Mouse (Mus musculus): ENCODE results near the gene Mark3.

Mark3 gene

DNA sequence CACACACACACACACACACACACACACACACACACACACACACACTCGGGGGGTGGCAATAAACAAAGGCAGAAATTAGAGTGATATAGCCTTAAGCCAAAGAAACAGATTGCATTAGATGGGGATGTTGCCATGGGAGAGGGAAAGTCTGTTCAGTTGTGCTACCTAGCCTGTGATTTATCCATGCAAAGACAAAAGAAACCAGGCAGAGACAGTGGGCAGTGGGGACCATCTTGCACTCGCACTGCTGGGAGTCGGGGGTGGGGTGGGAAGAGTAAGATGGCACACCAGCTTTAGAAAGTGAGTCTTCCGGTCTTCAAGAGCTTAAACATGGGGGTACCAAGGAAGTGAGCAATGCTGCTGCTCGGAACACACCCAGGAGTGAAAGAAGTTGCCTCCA is 14.0 kb upstream of the Mark3 start:
- peak in 1 of 2 experiments; percentile 26 for DNase-seq

DNA sequence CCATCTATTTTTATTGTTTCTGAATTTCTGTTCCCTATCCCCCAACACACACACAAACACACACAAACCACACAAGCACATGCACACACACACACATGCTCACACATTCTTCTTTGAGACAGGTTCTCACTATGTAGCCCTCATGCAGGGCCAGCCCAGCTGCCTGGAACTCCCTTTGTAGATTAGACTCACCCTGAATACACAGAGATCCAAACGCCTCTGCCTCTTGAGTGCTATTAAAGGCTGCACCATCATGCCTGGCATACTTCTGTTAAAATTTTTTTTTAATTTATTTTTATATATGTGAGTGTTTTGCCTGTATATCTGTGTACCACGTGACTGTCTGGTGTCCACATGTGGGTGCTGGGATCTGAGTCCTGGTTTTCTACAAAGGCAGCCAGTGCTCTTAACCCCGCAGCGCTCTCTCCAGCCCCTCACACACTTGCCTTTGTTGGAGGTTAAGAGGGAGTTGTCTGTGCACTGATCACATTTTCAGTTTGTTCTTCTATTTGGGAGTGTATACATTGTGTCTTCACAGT is 12.0 kb upstream of the Mark3 start:
- DNase-seq = no peak

DNA sequence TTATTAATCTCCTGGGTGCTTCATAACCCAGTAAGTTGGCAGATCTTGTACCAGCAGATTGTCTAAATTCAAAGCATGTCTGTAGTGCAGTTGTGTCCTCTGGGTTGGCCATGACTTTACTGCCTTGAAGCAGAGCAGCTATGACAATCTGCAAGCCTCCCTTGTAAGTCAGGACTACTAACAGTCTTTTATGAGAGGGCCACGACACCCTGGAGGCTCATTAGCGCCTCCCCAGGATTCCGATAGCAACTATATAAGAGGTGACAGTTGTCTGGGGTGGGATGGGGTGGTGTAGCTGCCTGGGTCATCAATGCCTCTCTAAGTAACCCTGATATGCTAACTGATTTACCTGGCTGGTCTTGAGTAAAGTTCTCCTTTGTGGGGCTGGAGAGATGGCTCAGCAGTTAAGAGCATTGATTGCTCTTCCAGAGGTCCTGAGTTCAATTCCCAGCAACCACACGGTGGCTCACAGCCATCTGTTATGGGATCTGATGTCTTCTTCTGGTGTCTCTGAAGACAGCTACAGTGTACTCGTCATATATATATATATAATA is 11.2 kb upstream of the Mark3 start:
- no peak for DNase-seq

DNA sequence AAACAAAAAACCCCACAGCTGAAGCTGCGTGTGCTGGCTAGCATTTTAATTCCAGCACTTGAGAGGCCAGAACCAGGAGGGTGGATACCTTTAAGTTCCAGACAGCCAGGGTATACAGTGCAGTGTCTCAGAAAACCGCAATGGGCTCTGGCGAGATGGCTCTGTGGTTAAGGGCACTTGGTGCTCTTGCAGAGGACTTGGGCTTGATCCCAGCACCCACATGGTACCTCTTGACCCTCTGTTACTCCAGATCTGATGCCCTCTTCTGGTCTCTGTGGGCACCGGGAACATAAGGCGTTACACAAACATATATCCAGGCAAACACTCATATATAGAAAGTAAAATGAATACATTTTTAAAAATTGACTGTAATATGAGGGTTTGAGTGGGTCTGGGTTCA is 9.0 kb upstream of the Mark3 start:
- no peak for DNase-seq

DNA sequence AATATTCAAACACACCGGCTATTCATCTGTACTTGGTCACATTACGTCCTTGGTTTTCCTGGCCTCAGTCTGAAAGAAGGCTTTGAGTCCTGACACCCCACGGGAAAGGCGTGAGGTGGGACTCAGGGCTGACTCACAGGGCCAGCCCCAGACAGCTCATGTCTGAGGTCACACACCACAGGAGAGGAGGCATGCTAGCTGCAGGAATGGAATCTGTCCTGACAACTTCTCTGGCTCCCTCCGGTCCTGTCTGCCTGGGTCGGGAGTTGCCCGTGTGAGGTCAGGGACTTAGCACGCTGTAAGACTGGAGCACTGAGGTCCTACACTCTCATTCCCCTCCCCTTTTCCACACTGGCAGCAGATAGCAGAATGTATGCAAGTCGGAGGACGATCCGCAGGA is 5.5 kb upstream of the Mark3 start:
- no peak for DNase-seq

DNA sequence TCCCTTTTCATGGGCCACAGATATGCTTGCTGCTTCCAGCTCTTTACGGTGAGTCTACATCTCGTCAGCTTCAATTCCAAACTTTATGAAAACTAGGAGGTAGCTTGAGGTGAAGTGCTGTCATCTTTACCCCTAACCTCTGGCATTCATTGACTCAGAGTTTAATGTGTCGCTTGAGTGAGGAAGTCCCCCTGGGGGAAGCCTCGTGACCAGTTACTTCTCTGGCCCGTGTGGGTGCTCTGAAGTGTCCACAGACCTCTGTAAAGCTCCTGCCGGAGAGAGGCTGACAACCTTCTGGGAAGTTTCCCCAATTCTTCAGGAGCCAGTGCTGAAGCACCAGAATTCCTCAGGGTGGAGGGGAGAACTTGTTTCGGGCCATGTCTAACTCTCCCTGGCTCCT is 1.9 kb upstream of the Mark3 start:
- no peak for DNase-seq

DNA sequence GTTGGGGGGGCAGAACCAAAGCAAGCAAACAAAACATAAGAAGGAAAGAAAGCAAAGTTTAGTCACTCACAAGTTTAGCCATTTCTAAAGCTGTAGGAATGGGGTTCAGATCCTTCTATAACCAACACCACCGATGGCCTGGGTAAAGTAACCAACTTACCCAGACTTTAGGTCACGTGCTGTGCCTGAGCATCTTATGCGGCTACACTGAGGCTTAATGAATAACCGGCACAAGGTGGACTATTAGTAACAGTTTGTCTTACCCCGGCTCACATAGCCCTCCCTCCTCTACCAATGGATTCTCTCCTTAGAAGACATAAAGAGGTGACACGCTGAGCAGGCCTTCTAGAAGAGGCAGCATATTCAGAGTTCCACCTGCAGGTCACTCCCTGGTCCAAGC is 1.0 kb upstream of the Mark3 start:
- no peak for DNase-seq

DNA sequence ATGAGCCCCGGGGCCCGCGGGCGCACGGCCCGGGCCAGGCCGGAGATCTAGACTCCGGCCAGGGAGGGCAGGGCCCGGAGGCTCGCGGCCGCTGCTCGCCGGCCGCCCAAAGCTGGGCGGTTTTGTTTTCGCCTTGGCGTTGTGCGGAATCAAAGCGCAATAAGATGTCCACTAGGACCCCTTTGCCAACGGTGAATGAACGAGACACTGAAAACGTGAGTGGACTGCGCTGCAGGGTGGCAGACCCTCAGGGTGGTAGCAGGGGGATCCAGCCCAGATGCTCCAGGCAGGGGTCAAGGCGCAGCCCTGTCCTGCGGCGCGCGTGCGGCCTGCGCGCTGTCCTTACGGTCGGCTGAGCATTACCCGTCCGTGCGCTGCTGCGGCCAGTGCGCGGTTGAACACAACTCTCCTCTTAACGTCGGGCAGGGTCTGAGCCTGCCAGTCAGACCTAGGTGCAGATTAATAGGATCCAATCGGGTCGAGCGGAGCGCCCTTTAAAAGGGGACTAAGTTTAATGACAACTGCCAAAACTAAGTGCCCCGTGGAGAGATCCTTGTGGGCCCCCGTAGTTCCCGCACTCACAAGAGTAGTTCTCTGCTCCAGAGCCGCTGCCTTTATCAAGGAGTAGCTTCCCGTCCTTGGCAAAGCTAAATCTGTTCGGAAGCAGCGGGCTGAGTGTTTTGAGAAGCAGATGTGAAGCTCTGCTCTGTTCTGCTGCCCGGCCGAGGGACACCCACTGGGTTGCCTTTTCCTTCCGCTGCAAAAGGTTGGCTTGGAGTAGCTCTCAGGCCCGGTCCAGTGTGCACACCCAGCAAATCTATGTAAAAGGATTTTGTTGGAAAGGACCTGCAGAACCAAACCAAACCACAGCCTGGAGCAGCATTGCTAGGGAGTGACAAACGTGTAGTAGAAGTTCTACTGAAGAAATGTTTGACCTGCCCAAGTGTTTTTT is 840 bp downstream of the Mark3 start:
- DNase-seq = peak; percentile 80 to 81

DNA sequence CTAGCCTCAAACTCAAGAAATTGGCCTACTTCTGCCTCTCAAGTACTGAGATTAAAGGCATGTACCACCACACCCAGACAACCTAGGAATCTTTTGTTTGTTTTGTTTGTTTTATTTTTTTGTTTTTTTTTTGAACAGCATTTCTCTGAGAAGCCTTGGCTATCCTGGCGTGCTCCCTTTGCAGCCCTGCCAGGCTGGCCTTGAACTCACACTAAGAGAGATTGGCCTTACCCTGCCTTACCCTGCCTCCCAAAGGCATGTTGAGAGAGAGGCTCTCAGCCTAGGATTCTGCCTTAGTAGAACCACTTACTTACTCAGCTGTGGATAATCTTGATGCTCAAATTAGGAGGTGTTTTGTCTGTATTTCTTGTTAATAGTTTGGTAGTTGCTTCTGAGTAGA is 8.7 kb downstream of the Mark3 start:
- no peak for DNase-seq

DNA sequence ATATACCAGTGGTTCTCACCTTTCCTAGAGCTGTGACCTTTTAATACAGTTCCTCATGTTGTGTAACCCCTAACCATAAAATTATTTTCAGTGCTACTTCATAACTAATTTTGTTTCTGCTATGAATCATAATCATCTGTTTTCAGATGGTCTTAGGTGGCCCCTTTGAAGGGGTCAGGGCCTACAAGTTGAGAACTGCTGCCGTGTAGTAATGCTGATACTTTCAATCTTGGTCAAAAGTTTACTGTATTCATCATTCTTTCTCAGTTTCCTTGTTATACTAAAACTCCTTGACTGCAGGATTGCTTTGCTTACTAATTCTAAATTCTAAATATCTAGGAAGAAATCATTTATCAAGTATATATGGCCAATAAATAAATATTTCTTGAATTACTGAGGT is 10.1 kb downstream of the Mark3 start:
- DNase-seq = no peak

DNA sequence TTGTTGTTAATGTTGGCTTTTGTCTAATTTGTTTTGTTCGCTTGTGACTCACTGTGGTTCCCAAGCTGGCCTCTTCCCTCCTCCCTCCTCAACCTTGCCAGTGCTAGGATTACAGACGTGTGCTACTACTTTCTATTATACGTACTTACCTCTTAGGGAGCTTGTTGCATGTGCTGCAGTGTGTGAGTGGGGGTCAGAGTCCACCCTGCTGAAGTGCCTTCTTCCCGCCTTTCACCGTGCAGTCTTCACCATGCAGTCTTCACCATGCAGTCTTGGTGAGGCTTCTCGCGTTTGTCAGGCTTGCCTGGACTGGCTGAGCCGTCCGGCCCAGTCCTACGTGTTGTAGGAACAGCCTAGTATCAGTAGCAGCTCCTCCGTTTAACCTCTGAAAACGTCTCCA is 12.9 kb downstream of the Mark3 start:
- no peak for DNase-seq

DNA sequence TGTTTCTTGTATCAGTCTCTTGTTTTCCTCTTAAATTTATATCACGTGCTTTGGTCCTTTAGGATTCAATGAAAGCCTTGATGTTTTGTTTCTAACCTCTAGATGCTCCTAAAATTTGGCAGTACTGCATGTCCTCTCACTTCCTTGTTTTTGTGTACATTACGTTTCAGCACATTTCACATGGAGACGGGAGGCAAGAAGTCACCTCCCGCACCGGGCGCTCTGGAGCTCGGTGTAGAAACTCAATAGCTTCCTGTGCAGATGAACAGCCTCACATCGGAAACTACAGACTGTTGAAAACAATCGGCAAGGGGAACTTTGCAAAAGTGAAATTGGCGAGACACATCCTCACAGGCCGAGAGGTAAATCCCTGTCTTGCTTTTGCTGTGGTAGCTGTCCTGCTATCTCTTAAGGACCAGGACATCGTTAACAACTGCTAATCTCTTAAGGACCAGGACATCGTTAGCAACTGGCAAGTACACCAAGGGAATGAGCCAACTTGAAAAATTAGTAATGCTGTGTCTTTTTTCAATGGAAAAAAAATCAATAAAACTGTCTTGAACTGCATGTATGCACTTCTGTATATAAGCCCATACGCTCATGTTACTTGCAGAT is 18.2 kb downstream of the Mark3 start:
- no peak for DNase-seq

DNA sequence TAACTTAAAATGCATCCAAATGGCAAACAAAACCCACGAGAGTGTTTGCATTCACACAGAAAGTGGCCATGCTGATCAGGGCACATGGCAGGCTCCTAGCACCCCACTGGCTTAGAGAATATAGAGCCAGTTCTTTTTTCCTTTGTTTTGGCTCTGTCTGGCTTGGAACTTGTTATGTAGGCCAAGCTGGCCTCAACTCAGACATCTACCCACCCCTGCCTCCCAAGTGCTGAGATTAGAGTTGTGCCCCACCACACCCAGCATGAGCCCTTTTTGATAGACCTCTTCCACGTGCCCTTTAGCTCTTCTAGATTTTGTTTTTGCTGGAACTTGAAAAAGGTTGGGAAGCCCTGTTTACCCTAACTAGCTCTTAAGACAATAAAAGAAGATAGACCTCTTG is 19.5 kb downstream of the Mark3 start:
- DNase-seq = no peak

DNA sequence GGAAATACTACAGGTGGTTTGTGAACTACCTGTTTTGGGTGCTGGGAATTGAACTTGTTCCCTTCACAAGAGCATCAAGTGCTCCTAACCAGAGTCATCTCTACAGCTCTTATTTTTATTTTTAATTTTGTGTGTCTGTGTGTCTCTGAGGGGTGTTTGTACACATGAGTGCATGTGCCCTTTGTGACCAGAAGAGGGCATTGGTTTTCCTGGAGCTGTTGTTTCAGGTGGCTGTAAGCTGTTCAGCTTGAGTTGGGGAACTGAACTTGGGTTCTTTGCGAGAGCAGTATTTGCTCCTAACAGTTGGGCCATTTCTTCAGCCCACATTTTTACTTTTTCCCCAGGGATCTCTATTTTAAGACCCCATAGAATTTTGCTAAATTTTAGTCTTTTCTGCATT is 23.0 kb downstream of the Mark3 start:
- DNase-seq = no peak

DNA sequence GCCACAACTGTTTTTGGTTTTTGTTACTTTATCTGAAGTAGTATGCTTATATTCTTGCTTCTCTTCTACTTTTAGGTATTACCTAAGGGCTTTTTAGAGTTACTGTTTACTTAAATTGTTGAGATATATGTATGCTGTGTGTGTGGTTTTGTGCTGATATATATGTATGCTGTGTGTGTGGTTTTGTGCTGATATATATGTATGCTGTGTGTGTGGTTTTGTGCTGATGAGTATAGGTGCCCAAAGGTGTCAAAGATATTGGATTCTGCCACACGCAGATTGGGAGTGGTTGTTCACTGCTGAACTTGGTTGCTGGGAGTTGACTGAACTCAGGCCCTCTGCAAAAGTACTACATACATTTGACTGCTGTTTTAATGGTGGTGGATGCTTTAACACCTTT is 24.6 kb downstream of the Mark3 start:
- DNase-seq = no peak

DNA sequence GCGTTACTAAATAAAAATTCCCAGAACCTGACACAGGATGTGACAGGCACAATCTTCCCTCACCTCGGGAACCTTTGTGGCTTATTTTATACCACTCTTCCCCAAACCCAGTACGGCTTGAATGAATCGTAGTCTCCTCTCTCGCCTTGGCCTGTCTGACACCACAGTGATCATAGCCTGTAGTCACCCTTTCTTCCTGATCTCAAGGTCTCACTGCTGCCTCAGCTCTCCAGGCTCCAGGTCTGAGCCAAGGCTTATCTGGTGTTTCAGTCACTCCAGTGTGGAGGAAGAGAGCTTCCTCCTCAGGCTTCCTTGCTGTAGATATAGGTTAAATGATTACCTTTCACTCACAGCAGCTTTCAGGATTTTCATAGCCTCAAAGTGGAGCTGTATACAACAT is 25.3 kb downstream of the Mark3 start:
- DNase-seq = no peak

DNA sequence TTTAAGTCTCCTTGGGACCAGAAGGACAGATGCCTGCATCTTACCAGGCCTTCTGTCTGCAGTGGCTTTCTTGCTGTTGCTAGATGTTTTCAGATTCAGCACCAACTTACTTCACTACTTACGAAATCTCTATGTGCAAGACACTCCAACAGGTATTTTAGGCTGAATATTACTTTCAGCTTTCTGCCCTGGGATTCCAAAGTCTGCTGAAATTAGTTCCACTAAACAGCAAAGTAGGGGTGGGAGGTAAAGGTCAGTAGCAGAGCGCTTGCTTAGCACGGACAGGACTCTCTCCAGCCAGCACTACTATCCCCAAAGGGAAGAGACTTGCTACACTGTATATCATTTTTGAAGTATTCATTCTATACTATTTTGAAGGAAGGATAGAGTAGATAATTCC is 29.5 kb downstream of the Mark3 start:
- no peak for DNase-seq

DNA sequence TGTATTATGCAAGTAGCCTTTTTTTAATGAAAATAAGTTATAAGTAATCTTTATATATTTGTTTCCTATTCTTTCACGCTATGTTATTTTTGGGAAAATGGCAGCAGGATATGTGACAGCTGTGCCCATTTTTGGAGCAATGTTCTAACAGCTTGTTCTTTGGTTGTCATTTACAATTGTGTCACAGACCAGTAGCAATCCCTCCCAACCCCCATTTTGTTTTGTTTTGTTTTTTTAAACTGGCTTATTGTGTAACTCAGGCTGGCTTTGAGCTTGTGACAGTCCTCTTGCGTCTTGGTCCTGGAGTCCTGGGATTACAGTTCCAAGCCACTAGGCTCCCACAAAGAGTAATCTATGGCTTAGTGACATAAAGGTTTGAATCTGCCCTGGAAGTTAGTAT is 31.3 kb downstream of the Mark3 start:
- DNase-seq = no peak

DNA sequence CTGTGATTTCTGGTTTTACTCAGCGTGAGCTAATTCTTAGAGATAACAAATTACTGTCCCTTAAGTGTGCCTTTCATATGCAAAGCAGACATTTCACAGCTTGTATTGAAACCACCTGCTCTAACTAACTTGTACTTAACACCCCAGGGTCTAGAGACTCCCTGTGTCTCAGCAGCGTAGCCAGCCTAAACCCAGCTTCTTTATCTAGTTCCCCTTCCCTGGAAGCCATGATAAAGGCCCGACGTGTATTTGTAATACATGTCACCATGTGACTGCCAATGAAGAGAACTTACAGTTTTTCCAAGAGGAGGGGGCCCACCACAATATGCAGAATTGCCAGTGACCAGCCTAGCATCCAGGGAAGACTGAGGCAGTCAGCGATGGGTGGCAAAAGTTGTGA is 33.7 kb downstream of the Mark3 start:
- no peak for DNase-seq

DNA sequence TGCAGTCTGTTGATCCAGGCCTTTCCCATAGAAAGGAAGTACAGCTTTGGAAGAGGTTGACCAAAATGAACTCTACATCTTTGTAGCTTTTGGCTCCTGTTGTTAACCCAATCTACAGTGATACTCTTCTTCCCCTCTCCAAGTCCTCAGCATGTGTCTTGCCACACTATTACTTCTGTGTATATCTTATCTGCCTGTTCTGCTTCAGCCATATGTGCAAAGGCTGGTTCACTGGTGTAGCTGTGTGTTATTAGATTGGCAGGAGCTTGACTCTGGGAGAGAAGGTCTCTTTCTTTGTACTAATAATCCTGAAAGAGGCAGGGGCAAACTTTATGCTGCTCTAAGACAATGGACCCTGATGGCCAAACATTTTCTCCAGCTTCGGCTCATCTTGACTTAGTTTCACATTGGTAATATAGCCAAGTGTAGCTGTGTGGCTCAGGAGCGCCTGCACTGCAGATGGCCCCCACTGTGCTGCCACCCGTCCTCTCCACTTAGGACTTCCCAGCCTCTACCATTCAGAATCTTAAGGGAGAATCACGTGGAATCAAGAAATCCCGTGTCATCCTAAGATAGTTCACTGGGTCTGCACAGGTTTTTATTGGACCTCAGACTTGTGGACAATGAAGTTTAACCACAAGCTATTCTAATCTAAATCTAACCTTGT is 40.3 kb downstream of the Mark3 start:
- DNase-seq = no peak

DNA sequence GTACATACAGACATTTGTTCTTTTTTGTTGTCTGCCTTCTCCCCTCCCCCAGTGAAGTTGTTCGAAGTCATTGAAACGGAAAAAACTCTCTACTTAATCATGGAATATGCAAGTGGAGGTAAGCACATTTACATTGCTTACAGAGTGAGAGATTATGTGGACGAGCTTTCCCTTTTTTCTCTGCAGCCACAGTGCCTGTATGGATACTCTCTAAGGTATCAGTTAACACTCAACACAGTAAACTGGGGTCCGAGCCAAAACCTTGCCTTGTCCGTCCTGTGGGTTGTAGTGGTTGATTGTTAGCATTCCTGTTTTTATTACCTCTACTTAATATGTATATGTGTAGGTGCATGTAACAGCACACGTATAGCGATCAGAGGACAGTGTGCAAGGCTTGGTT is 43.9 kb downstream of the Mark3 start:
- no peak for DNase-seq

DNA sequence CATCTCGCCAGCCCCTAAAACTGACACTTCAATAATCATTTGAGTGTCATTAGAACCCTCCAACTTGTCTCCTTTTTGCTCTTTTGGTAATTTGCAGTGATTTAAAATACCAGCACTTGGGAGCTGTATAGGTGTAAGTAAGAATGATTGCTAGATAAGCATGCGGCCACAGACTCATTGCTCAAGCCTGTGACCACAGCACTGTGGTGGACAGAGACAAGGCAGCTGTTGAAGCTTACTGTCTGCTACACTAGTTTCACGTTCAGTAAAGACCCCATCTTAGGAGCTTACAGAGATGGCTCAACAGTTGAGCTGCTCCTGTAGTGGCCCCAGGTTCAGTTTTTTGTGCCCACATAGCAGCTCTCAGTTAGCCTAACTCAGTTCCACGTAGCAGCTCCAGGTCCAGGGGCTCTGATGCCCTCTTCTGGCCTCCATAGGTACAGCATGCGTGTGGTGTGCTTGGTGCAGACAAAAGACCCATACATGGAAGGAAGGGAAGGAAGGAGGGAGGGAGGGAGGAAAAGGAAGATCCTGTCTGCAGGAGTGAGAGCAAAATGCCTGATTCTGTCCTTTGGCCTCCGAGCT is 73.8 kb downstream of the Mark3 start:
- DNase-seq = peak; percentile 81 to 84

DNA sequence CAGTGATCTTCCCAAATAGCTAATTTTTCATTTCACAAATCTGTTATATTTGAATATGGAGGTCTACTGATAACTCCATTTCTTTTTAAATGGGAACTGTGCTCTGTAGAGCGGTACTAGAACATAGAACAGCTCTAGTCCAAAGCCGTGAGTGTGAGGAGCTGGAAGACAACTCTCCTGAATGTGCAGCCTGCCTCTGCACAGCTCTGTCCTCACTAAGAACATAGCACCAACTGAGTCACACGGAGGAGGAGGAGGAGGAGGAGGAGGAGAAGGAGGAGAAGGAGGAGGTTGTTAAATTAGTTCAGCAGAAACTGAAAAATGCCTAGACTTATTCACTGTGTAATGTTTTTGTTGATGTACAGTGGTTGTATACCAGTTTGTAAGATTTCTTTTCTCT is 78.6 kb downstream of the Mark3 start:
- DNase-seq = no peak
